Mouse (Mus musculus) neural tube, embryonic 10.5 days (tissue): Measurements from ENCODE around the gene Cacna1s.

Experiments
- DNase-seq: peaks from one replicate; pipeline ENCODE4 v3.0.0-alpha.2; 2017; ENCODE audit warnings: low spot score; ENCODE audit errors: extremely low spot score

The Cacna1s gene

DNA sequence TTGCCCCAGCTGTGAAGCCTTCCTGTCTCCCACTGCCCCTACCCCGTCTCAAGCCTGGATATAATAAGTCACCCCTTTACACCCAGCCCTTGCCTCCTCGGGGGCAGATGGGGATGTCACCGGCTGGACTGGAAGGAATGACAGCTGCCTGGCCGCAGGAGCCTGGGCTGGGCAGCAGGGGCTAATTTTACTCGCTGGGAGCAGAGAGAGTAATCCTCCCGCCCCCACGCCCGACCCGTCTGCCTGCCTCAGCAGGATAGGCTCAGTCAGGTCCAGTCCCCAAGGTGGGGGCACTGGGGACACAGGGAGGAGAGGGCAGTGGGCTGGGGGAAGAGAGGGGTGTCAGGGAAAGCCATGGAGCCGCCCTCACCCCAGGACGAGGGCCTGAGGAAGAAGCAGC, at the start of gene Cacna1s:
Cacna1s (plus strand) TSS at position 204 of the 400 bp plus-strand sequence.
- no peak for DNase-seq

GRCm38 (mm10) chr1:136006292-136006748, 46.2 kb upstream of the Cacna1s start, which contains the start of gene Igfn1:
Gene Igfn1, minus strand, starts transcription at chr1:136006342.
- no peak for DNase-seq

DNA sequence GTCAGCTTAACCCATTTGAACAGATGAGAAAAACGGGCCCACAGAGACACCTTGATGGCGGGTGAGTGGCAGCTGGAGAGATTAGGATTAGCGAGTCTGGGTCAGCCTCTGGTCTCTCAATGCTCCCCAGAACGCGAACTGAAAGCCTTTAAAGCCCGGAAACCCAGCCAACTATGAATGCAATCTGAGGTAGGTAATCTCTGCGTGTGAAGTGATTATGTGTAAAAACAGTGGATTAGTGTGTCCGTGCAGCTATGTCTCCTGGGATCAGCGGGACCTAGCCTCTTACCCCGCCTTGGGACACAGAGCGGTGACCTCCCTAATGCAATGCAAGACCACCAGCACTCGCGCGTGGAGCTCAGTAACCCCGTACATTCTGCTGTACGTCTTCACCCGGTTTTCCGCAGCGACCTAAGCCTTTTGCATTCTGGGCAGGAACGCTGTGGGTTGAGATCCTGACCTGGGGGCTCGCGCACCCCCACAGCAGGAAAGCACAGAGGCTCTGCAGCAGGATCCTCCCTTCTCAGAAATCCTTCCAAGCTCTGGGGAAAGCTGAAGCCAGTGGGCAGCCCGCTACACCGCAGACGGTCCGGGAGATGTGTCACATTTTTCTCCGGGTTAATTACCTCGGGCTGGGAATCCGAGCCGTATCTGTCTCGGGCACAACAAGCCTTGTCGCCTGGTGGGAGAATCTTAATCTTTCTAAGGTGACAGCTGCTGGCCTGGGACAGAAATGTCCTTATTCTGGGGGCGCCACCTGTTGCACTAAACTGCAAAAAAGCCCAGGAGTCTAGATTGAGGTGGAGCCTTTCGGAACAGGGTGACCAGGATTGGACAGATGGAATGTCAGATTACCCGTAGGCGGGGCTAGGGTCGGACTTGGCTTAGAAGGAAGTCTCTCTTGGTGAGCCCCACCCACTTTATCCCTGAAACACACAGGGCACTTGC, 45.1 kb upstream of the Cacna1s start, which contains the start of gene Tmem9:
Tmem9 (plus strand) TSS at position 940 of the 948 bp plus-strand sequence.
- DNase-seq, result peak; percentile 65

GRCm38 (mm10) chr1:136008159-136008533, 44.4 kb upstream of the Cacna1s start:
- DNase-seq, result no peak

- DNase-seq, result no peak
Observed at GRCm38 (mm10) chr1:136010247-136010646, 42.3 kb upstream of the Cacna1s start.

DNA sequence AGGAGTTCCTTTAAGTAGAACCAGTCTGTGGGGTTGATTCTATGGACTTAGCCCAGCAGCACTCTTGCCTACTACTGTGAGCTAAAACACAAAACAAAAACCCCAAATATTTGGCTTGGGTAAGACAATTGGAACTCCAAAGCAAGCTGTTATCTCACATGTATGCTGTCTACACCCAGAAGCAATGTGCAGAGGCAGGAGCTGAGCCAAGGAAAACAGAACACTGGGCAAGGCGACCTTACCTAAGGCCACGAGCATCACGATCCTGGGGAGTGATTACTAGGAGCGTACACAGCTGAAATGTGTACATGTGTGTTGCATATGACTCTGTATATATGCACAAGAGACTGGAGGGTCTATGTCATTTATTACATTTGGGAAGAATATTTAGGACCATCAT, 39.0 kb upstream of the Cacna1s start:
- no peak for DNase-seq

- no peak for DNase-seq
Observed at GRCm38 (mm10) chr1:136014796-136015502, 37.6 kb upstream of the Cacna1s start.

GRCm38 (mm10) chr1:136017307-136017706, 35.2 kb upstream of the Cacna1s start:
- DNase-seq, result peak; percentile 20

DNA sequence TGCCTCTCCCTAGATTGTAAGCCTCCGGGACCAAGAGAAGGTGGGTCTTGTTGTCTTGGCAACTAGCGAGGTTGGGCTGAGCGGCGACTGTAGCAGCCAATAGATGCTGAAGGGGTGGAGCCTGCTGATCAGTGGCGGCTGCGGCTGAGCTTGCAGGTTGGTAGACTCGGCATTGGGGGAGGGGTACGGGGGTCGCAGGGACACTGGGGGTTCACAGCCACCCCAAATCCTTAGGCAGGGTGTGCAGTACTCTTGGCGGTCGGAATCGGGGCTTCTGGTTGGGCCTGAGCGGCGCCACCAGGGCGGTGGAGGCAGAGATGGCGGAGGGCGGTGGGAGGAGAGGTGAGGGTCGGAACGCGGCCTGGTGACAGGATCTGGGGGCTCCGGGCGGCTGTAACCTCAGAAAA, 34.6 kb upstream of the Cacna1s start:
- peak; percentile 92 for DNase-seq

GRCm38 (mm10) chr1:136018390-136019189, 34.0 kb upstream of the Cacna1s start:
- no peak for DNase-seq

GRCm38 (mm10) chr1:136030201-136030600, 22.3 kb upstream of the Cacna1s start:
- DNase-seq, result no peak

DNA sequence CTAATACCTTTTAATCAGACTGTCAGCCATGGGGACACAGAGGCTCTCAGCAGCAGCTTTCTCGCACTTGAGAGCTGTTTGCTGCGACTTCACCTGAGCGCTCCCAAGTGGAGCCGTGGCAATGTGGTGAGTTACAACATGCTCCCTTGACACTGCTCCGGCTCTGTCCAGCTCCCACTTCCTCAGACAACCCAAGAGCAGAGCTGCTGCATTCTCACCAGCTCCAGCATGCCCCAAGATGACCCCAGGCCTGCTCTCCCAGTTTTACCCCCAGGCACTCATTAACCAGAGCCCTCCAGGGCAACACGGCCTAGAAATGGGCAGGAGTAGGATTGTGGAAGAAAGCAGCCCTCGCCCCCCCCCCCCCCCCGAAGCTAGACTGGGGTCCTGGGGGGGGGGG, 20.9 kb upstream of the Cacna1s start:
- no peak for DNase-seq

DNA sequence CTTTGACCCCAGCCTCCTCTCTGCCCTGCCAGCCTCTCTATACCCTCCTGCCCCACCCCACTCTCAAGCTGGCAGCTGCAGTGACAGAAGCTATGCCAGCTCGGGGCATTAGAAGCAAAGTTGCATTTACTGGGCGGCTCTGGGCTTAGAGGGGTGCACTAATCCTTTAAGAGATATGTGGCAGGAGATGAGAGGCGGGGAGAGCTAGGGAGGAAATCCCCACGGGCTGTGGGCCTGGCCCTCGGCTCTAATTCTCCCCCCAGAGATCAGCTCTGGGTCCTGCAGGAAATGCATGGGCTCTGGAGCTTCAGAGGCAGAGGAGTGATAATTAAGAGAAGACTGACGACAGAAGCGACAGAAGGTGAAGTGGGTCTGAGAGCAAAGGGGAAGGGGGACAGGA, 19.6 kb upstream of the Cacna1s start:
- no peak for DNase-seq

DNA sequence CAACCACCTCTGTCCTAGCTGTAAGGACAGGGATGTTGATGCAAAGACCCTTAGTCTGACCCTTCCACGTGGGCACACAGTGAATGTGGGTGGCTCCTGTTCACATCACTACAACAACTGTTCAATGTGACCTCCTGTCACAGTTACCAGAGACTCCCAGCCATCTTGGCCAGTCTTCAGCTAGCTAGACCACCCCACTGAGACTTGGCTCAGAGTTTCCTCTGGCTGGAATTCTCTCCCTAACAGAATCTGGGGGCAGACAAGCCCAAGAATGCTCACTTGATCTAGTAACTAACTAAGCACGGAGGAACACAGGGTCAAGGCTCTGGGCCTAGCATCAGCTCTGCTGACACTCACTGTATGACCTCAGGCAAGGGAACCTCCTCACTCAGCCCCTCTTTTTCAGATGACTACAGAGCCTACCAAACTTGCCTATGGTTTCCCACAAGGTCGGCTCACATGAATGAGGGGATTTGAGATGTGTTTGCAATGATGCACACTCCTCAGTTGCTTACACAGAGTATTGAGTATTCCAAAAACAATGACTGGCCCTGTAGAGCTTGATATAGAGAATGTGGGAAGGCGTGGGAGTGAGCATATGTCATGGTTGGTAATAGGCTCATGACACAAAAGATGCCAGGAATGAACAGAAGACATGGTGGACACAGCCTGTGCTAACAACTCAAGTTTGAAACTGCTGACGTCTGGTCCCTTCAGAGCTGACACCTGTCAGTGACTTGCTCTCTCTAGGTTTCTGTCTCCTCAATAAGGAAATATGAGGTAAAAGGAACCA, 13.6 kb upstream of the Cacna1s start:
- no peak for DNase-seq

DNA sequence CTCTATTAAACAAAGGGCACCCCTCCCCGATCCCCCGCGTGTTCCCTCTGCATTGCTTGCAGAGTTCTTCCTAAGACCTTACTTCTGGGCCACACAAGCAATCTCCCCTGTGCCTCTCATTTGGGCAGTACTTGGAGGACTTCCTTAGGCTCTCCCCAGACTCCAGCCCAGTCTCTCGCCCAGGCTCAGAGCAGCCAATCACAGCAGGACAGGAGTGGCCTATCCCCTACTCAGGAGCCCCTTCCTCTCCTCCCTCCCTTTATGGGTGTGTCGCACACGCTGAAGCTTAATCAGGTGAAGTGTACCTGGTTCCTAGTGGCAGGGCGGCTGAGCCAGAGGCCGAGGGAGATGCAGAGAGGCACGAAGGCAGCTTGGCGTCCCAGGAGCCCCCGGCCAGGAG, 12.1 kb upstream of the Cacna1s start:
- DNase-seq, result no peak

DNA sequence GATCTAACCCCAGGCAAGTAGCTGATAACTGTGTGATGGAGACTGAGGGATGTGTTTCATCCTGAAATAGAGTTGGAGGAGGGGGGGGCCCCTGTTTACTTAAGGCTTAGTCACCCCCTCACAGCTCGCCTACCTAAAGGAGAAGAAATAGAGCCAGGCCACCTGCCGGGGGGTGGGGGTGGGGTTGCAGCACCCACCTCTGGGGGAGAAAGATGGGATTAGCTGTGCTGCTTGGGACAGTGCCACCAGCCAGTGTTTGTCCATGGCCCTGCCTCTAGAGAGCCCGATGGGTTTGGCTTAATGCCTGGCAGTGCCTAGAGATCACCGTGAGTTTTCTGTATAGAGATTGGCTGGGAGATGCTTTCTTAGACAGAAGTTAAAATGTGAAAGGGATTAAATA, 11.7 kb upstream of the Cacna1s start:
- no peak for DNase-seq

- peak; percentile 52 for DNase-seq
Observed at GRCm38 (mm10) chr1:136045774-136046173, 6.8 kb upstream of the Cacna1s start.

GRCm38 (mm10) chr1:136047432-136047831, 5.1 kb upstream of the Cacna1s start:
- no peak for DNase-seq

DNA sequence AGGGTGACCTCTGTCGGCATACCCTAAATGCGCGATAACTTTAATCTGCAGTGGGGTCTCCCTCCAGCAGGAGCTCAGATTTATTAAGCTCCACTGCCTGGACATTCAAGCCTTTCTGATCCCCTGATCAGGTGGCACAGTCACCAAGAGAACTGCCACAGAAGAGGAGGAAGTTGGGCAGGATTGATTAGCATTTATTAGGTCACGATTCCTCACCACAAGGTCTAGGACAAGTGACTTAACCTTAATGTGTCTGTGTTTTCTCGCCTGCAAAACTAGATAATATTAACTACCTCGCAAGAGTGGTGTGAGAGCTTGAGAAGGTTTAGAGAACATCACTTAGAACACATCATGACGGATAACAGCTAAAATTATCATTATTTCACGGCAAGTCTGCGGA, 4.7 kb upstream of the Cacna1s start:
- no peak for DNase-seq

- DNase-seq, result peak; percentile 24
Observed at GRCm38 (mm10) chr1:136050312-136051012, 2.1 kb upstream of the Cacna1s start, which contains the start of gene Ascl5. Gene Ascl5, plus strand, starts transcription at chr1:136050804.
